Mouse (Mus musculus): ENCODE results near the gene Tmem121. TPM values are rescaled to one million over a fixed set of nuclear protein-coding genes. Genes with fewer than 3 reads are reported as not detected.
"Not testable (repeated sequence)": the region's sequence is repeated elsewhere in the genome, so short reads cannot be mapped to it uniquely, and the experiment has no call there.

Gene Tmem121
- polyA plus RNA-seq, 1 experiment from 2014 or later: 50.3 TPM

DNA sequence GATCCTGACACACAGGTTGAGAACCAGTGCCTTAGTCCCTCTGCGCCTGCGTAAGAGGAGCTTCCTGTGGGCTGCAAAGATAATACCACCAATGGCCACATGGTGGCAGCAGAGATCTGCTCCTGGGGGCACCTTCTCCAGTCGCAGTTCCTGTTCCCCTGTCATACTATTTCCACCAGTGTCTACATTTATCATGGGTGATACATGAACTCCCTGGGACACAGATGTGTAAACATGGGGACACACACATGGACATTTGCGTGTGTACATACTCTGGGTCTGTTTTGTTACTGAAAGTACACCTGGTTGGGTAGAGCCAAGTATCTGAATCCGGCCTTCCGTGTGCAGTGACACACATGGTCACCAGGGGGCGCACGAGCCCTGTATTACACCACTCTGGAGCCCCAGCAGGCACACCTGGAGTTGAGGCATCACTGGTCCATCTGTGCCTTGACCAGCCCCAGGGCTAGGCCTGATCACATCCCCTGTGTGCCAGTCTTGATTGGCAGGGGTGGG, 36.4 kb downstream of the Tmem121 start:
- 19% methylated on average over 8 of the region's 8 CpGs for WGBS
- Histone ChIP-seq H3K27me3 (ENCODE audit: control insufficient read depth, insufficient read depth, low read depth, low read length) (no peaks in the 10 kb centered on the region), H3K9me3 (replicated peaks; ENCODE audit: control insufficient read depth, low read length, poor library complexity, severe bottlenecking) (no peaks in the 10 kb centered on the region), H3K27ac (ENCODE audit: low read length) (no peak overlapping the region), H3K36me3 (ENCODE audit: control insufficient read depth, insufficient read depth, low read length) (no peaks in the 10 kb centered on the region), H3K9ac (ENCODE audit: low read depth, low read length) (no peak overlapping the region), H3K4me2 (ENCODE audit: low read length) (no peak overlapping the region), H3K4me3 (ENCODE audit: low read depth, low read length) (no peak overlapping the region), H3K4me1 (ENCODE audit: control insufficient read depth, insufficient read depth, low read length) (no peaks in the 10 kb centered on the region)
- ATAC-seq: peak; percentile 50

DNA sequence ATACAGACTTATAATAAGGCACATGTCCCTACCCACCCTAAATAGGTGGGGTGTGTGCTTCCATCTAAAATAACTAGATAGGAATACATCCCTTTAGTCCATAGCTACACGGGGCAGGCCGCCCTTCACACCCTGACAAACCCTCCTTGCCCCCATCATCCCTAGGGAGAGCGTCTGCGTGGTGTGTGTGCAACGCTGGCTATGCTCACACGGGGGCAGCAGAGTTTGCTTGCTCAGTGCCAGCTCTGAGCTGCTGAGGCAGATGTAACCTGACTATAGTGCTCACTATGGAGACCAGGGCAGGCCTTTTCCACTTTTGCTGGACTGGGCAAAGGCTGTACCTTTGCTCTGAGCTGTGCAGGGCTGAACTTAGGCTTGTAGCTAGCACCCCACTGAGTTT, 37.0 kb downstream of the Tmem121 start:
- Histone ChIP-seq H3K9me3 (replicated peaks; ENCODE audit: control insufficient read depth, low read length, poor library complexity, severe bottlenecking) (no peaks in the 10 kb centered on the region), H3K4me1 (ENCODE audit: control insufficient read depth, insufficient read depth, low read length) (no peaks in the 10 kb centered on the region), H3K27me3 (ENCODE audit: control insufficient read depth, insufficient read depth, low read depth, low read length) (no peaks in the 10 kb centered on the region), H3K27ac (ENCODE audit: low read length) (no peak overlapping the region), H3K36me3 (ENCODE audit: control insufficient read depth, insufficient read depth, low read length) (no peaks in the 10 kb centered on the region), H3K9ac (ENCODE audit: low read depth, low read length) (no peak overlapping the region), H3K4me3 (ENCODE audit: low read depth, low read length) (no peak overlapping the region), H3K4me2 (ENCODE audit: low read length) (no peak overlapping the region)
- WGBS: 25% methylated on average over 6 of the region's 6 CpGs
- ATAC-seq: peak; percentile 23

DNA sequence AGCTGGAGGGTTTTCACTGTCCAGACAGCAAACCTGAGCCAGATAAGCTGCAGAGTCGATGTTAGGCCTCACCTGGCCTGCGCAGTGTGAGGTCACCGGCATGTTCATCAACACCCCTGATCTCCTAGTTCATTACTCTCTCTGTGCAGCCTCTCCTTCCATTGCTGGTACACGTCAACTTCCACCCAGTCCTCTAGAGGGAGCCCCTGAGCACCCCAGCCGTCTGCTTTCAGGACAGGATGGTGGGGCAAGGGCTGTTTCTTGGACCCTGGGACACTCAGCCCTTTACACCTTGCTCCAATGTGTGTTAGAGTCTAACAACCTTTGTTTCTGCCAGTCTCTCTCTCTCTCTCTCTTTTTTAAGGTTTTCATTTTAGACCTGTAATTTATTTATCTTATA, 38.5 kb downstream of the Tmem121 start:
- WGBS: 81% methylated on average over 5 of the region's 5 CpGs
- no peaks in the 10 kb centered on the region for H3K4me1 ChIP-seq (ENCODE audit: control insufficient read depth, insufficient read depth, low read length)
- H3K27ac ChIP-seq (ENCODE audit: low read length): no peak overlapping the region
- no peak overlapping the region for H3K9ac ChIP-seq (ENCODE audit: low read depth, low read length)
- H3K4me2 ChIP-seq (ENCODE audit: low read length): no peak overlapping the region
- ATAC-seq: no peak
- H3K4me3 ChIP-seq (ENCODE audit: low read depth, low read length): no peak overlapping the region
- no peaks in the 10 kb centered on the region for H3K27me3 ChIP-seq (ENCODE audit: control insufficient read depth, insufficient read depth, low read depth, low read length)
- no peaks in the 10 kb centered on the region for H3K36me3 ChIP-seq (ENCODE audit: control insufficient read depth, insufficient read depth, low read length)
- no peaks in the 10 kb centered on the region for H3K9me3 ChIP-seq (replicated peaks; ENCODE audit: control insufficient read depth, low read length, poor library complexity, severe bottlenecking)

DNA sequence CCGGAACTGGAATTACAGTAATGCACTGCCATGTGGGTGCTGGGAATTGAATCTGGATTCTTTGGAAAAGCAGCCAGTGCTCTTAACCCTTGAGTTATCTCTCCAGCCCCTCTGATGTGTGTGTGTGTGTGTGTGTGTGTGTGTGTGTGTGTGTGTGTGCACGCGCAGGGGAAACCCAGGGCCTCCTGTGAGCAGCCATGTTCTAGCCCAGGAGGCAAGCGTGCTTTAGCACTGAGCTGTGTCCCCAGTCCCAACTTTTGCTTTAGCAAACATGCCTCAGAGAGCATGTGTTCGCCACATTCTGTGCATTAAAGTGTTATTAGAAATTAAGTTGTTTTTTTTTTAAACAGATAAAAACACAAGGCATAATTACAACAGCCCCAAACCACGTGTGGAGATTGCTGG, 39.0 kb downstream of the Tmem121 start:
- ATAC-seq: no peak
- 90% methylated on average over 6 of the region's 6 CpGs for WGBS
- Histone ChIP-seq H3K27me3 (ENCODE audit: control insufficient read depth, insufficient read depth, low read depth, low read length) (no peaks in the 10 kb centered on the region), H3K9me3 (replicated peaks; ENCODE audit: control insufficient read depth, low read length, poor library complexity, severe bottlenecking) (no peaks in the 10 kb centered on the region), H3K4me1 (ENCODE audit: control insufficient read depth, insufficient read depth, low read length) (no peaks in the 10 kb centered on the region), H3K9ac (ENCODE audit: low read depth, low read length) (no peak overlapping the region), H3K36me3 (ENCODE audit: control insufficient read depth, insufficient read depth, low read length) (no peaks in the 10 kb centered on the region), H3K4me3 (ENCODE audit: low read depth, low read length) (no peak overlapping the region), H3K27ac (ENCODE audit: low read length) (no peak overlapping the region), H3K4me2 (ENCODE audit: low read length) (no peak overlapping the region)

DNA sequence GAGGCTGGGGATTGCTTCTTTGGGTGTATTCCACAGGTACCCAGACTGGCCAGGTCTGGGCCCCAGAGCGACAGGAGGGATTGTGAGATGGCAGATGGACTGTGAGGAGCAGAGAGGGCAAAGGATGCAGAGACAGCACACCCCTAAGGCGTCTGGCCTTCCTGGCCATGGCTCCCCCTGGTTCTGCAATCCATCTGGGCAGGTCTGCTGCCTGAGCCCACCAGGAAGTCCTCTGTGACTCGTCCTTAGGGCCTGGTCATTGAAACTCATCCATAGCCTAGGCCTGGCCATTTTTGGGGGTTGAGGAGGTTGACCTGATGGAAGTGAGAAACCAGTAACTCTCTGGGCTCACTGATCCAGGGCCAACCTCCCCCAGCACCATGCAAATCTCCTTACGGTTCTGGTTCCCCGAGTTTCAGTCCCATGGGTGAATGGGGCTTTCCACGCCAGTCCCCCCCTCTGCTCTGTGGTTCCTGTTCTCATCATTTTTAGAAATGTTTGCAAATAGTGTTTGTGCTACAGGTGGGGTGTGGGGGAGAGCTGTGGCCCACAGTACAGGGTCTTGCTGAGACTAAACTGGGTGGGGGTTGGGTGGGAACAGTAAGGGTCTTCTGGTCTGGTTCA, 42.4 kb downstream of the Tmem121 start:
- H3K27ac ChIP-seq (ENCODE audit: low read length): no peak overlapping the region
- no peaks in the 10 kb centered on the region for H3K4me1 ChIP-seq (ENCODE audit: control insufficient read depth, insufficient read depth, low read length)
- H3K4me3 ChIP-seq (ENCODE audit: low read depth, low read length): no peak overlapping the region
- no peak overlapping the region for H3K9ac ChIP-seq (ENCODE audit: low read depth, low read length)
- H3K27me3 ChIP-seq (ENCODE audit: control insufficient read depth, insufficient read depth, low read depth, low read length): no peaks in the 10 kb centered on the region
- H3K4me2 ChIP-seq (ENCODE audit: low read length): no peak overlapping the region
- H3K36me3 ChIP-seq (ENCODE audit: control insufficient read depth, insufficient read depth, low read length): no peaks in the 10 kb centered on the region
- WGBS: 70% methylated on average over 6 of the region's 6 CpGs
- no peak for ATAC-seq
- H3K9me3 ChIP-seq (replicated peaks; ENCODE audit: control insufficient read depth, low read length, poor library complexity, severe bottlenecking): no peaks in the 10 kb centered on the region

DNA sequence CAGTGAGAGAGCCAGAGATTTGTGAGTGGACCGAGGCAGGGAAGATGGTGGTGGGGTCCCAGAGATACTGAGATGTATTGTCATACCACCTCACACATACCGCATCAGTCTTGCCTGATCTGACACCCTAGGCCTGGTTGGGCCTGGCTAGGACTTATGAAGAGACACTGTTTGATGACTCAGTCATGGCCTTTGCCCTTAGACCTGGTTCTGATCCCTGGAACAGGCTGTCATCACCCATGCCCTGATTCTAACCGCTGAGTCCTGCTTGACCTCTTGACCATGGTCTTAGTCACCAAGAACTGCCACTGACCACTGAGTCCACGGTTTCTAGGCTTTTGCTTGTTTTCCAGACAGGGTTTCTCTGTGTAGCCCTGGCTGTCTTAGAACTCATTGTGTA, 45.0 kb downstream of the Tmem121 start:
- Histone ChIP-seq H3K4me3 (ENCODE audit: low read depth, low read length) (no peak overlapping the region), H3K4me2 (ENCODE audit: low read length) (no peak overlapping the region), H3K9ac (ENCODE audit: low read depth, low read length) (no peak overlapping the region), H3K27ac (ENCODE audit: low read length) (no peak overlapping the region), H3K27me3 (ENCODE audit: control insufficient read depth, insufficient read depth, low read depth, low read length) (no peaks in the 10 kb centered on the region), H3K36me3 (ENCODE audit: control insufficient read depth, insufficient read depth, low read length) (no peaks in the 10 kb centered on the region), H3K9me3 (replicated peaks; ENCODE audit: control insufficient read depth, low read length, poor library complexity, severe bottlenecking) (no peaks in the 10 kb centered on the region), H3K4me1 (ENCODE audit: control insufficient read depth, insufficient read depth, low read length) (no peaks in the 10 kb centered on the region)
- no peak for ATAC-seq
- WGBS: 86% methylated on average over 4 of the region's 4 CpGs

DNA sequence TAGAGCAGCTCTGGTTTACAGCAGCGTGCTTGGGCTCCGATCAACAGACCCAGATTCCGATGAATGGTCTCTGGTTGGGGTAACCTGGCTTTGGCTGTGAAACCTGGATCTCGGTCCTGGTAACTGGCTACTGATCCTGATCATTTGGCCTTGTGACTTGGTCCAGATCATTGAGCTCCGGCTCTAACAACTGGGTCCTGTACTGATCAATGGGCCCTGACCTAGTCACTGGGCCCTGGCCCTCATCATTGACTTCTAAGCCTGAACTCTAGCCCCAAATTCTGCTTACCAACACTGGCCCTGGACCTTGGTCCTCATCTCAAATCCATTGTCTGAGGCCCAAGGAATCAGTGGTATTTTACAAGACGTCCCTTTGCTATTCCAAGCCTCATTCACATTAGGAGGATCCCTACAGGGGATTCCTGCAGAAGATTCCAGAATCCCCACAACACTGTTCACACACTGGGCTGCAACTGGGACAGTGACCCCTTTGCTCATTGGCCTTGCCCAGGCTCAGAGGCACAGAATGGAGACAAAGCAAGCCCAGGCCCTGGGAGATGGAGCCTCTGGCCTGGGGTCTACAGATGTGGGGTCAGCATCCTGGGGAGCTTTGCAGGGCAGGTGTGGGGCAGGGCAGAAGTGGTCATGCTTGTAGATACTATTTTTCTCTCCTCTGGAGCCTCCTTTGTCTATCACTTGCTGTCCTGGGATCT, 46.0 kb downstream of the Tmem121 start:
- H3K9ac ChIP-seq (ENCODE audit: low read depth, low read length); H3K4me3 ChIP-seq (ENCODE audit: low read depth, low read length); H3K27me3 ChIP-seq (ENCODE audit: control insufficient read depth, insufficient read depth, low read depth, low read length); H3K27ac ChIP-seq (ENCODE audit: low read length); H3K4me1 ChIP-seq (ENCODE audit: control insufficient read depth, insufficient read depth, low read length); H3K36me3 ChIP-seq (ENCODE audit: control insufficient read depth, insufficient read depth, low read length); ATAC-seq; H3K9me3 ChIP-seq (replicated peaks; ENCODE audit: control insufficient read depth, low read length, poor library complexity, severe bottlenecking); H3K4me2 ChIP-seq (ENCODE audit: low read length): not testable (repeated sequence)
- WGBS: 88% methylated on average over 6 of the region's 6 CpGs

DNA sequence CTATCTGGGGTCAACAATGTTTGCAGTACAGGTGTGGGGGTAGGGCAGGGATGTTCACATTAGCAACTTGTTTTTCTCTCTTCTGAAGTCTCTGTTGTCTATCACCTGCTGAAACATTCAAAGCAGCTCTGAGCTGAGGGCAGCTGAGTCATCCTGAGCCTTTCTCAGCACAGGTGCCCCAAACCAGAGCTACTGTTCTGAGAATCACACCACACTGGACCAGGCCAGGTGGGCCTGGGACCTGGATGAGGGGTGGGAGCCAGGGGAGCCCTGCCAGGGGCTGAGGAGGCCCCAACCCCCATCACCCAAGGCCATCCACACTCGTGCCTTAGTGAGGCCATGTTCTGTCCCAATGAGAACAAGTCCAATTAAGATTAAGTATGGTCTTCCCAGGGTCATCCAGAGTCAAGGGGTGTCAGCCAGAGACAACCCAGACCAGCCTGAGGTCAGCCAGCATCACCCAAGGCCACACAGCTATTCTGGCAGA, 46.6 kb downstream of the Tmem121 start:
- 25% methylated on average over 1 of the region's 1 CpGs for WGBS
- ATAC-seq; H3K4me2 ChIP-seq (ENCODE audit: low read length); H3K9me3 ChIP-seq (replicated peaks; ENCODE audit: control insufficient read depth, low read length, poor library complexity, severe bottlenecking); H3K9ac ChIP-seq (ENCODE audit: low read depth, low read length); H3K36me3 ChIP-seq (ENCODE audit: control insufficient read depth, insufficient read depth, low read length); H3K27me3 ChIP-seq (ENCODE audit: control insufficient read depth, insufficient read depth, low read depth, low read length); H3K27ac ChIP-seq (ENCODE audit: low read length); H3K4me1 ChIP-seq (ENCODE audit: control insufficient read depth, insufficient read depth, low read length); H3K4me3 ChIP-seq (ENCODE audit: low read depth, low read length): not testable (repeated sequence)

Measured in midbrain, embryonic 16.5 days (tissue).